ENCODE assay signal across 29 mouse cellular contexts in genomic region chr11:61968875-61969274, GRCm38 (mm10). TPM values are rescaled to one million over a fixed set of nuclear protein-coding genes. Genes with fewer than 3 reads are reported as not detected.
A peak's percentile ranks its signal among the peaks of the same experiment; 100 is the strongest.
DNase-seq lines count a peak whose midpoint lies in the region; ATAC-seq and TF ChIP-seq lines count a peak whose summit lies in the region.
"Had no signal": no experiment of that assay in that cellular context is flagged by ENCODE, and none has a peak within 500 bp of the region (broad histone marks: within the 10 kb centered on the region; RNA-seq: fewer than 3 reads in every experiment).

No protein-coding gene starts in this region.

- peak; percentile 89 for ATAC-seq in erythroid progenitor cell, adult 5-6 weeks (replicated peaks; ENCODE audit: low FRiP score, poor library complexity, severe bottlenecking)
- ATAC-seq in liver, embryonic 14.5 days (ENCODE audit: insufficient read depth), result peak; percentile 87
- ATAC-seq in megakaryocyte-erythroid progenitor cell, adult 5-6 weeks (replicated peaks; ENCODE audit: low FRiP score, low TSS enrichment, poor library complexity, severe bottlenecking), result peak; percentile 69
- ATAC-seq in hindbrain, embryonic 11.5 days (ENCODE audit: low FRiP score), result no peak
- ATAC-seq: activated CD4-positive, CD25-positive, alpha-beta regulatory T cell, adult 4 months; forebrain, embryonic 14.5 days; hindbrain, embryonic 16.5 days had no signal

- H3K9ac ChIP-seq in liver, embryonic 14.5 days (replicated peaks), result peak overlapping the region; percentile 29; the same call in 1 of the 2 replicates
- no peak overlapping the region for H3K9ac ChIP-seq in hindbrain, embryonic 11.5 days (ENCODE audit: low read depth, low read length)
- H3K9ac ChIP-seq: heart, embryonic 13.5 days had no signal

- H3K9me3 ChIP-seq in liver, embryonic 14.5 days (ENCODE audit: control insufficient read depth, low read length), result no peaks in the 10 kb centered on the region
- no peaks in the 10 kb centered on the region for H3K9me3 ChIP-seq in hindbrain, embryonic 11.5 days (ENCODE audit: control insufficient read depth, low read length)
- H3K9me3 ChIP-seq: heart, embryonic 13.5 days; hindbrain, embryonic 10.5 days; megakaryocyte, embryonic 14.5 days had no signal

- H3K4me3 ChIP-seq in liver, embryonic 14.5 days (ENCODE audit: insufficient read depth in 1 of 2, low read depth in 2 of 2, low read length in 2 of 2), result 0 out of 4 replicates have a peak overlapping the region, but pooled peaks of 1 of the 2 experiments have one; percentile 7
- H3K4me3 ChIP-seq in hindbrain, embryonic 11.5 days (ENCODE audit: low read depth, low read length), result no peak overlapping the region
- H3K4me3 ChIP-seq: heart, adult 2 months; heart, embryonic 13.5 days; hindbrain, embryonic 10.5 days; megakaryocyte, embryonic 14.5 days had no signal

- no peaks in the 10 kb centered on the region for H3K27me3 ChIP-seq in liver, embryonic 14.5 days (ENCODE audit: control insufficient read depth, insufficient read depth, low read length)
- H3K27me3 ChIP-seq in hindbrain, embryonic 11.5 days (ENCODE audit: control insufficient read depth, insufficient read depth, low read length), result no peaks in the 10 kb centered on the region

- H3K4me1 ChIP-seq in liver, embryonic 14.5 days (replicated peaks; ENCODE audit: control insufficient read depth in 2 of 2, insufficient read depth in 2 of 2, low read length in 1 of 2), result peaks cover 44 to 46% of the 10 kb centered on the region in 2 experiments
- H3K4me1 ChIP-seq in hindbrain, embryonic 11.5 days (replicated peaks; ENCODE audit: control insufficient read depth, insufficient read depth, low read length), result no peaks in the 10 kb centered on the region

- peak; percentile 57 for DNase-seq in c-Kit-positive CD71-positive TER-119-positive erythroid progenitor cells, embryonic 14.5 days (ENCODE audit: low spot score)
- peak; percentile 54 to 61 (median 55) for DNase-seq in liver, embryonic 14.5 days (ENCODE audit: low read depth in 3 of 3, low spot score in 3 of 3)
- no peak for DNase-seq in layer of hippocampus, adult 11-12 months (ENCODE audit: low spot score)
- DNase-seq in adrenal gland, adult 2 months, result no peak
- DNase-seq in hindbrain, embryonic 11.5 days (ENCODE audit: low spot score), result no peak
- DNase-seq: adrenal gland, adult 8-10 months; B cell, adult 2 months; cerebellum, adult 11 months; cerebellum, adult 9-10 months; gastrocnemius, postnatal 36 days; heart, adult 2 months; heart, postnatal 10 days; kidney, adult 18-20 months; kidney, postnatal 4 days; layer of hippocampus, adult 9-11 months; lung, postnatal 36 days; midbrain, embryonic 14.5 days; right cerebral cortex, postnatal 25 days; thymus, adult 2 months; thymus, postnatal 4 days had no signal

- H3K27ac ChIP-seq in liver, embryonic 14.5 days, result peak overlapping the region; percentile 88
- no peak overlapping the region for H3K27ac ChIP-seq in hindbrain, embryonic 11.5 days (ENCODE audit: low read depth, low read length)
- H3K27ac ChIP-seq: heart, adult 2 months; heart, embryonic 13.5 days; hindbrain, embryonic 10.5 days; kidney, postnatal 0 days had no signal

- TF ChIP-seq CTCF in liver, embryonic 14.5 days (IDR thresholded peaks at IDR 0.05; ENCODE audit: low read depth), result no peak

- 40% methylated on average over 2 of the region's 2 CpGs for WGBS in liver, embryonic 14.5 days (ENCODE audit: insufficient replicate concordance)
- WGBS in hindbrain, embryonic 11.5 days, result 93% methylated on average over 2 of the region's 2 CpGs

- peak overlapping the region; percentile 55 for H3K4me2 ChIP-seq in liver, embryonic 14.5 days (ENCODE audit: low read depth)
- no peak overlapping the region for H3K4me2 ChIP-seq in hindbrain, embryonic 11.5 days (replicated peaks; ENCODE audit: low read depth, low read length)
- H3K4me2 ChIP-seq: heart, embryonic 13.5 days had no signal

- TF ChIP-seq EP300 in liver, embryonic 14.5 days (IDR thresholded peaks at IDR 0.05; ENCODE audit: low read depth), result peak; percentile 82

- peaks cover 6% of the 10 kb centered on the region for H3K36me3 ChIP-seq in liver, embryonic 14.5 days (replicated peaks; ENCODE audit: control insufficient read depth, insufficient read depth, low read depth)
- H3K36me3 ChIP-seq in hindbrain, embryonic 11.5 days (ENCODE audit: control insufficient read depth, insufficient read depth, low read length), result no peaks in the 10 kb centered on the region
- H3K36me3 ChIP-seq: heart, embryonic 13.5 days; hindbrain, embryonic 10.5 days had no signal

RNA-seq across cellular contexts. Expression of gene Specc1, which starts 12.3 kb away (rescaled TPM):
- total RNA-seq in erythroid progenitor cell, adult 5-6 weeks (2015; ENCODE audit: low replicate concordance), result 223 and 243 TPM in 2 replicates
- total RNA-seq in erythroid progenitor cell, adult 5-6 weeks (2017; ENCODE audit: low replicate concordance), result 391 and 459 TPM in 2 replicates
- 23.5 and 26.2 TPM in 2 replicates for polyA plus RNA-seq in liver, embryonic 14.5 days (2012; rRNA removed)
- polyA plus RNA-seq in liver, embryonic 14.5 days (2014; fragmentation: Nextera tagmentation; extraction: Ambion mirVana), result 40.5 and 43.5 TPM in 2 replicates
- 35.8 and 41.4 TPM in 2 replicates for total RNA-seq in megakaryocyte-erythroid progenitor cell, adult 5-6 weeks (2014; fragmentation: Nextera tagmentation)
- 43.9 and 65.4 TPM in 2 replicates for total RNA-seq in megakaryocyte-erythroid progenitor cell, adult 5-6 weeks (2017)
- total RNA-seq in adrenal gland, adult 2 months (2021), result 1 to 10 TPM; 6.7 to 8.4 TPM
- polyA plus RNA-seq in adrenal gland, adult 2 months (2012; rRNA removed), result 1.8 and 3.1 TPM in 2 replicates
- 18.4 and 26.3 TPM in 2 replicates for polyA plus RNA-seq in hindbrain, embryonic 11.5 days (2014; fragmentation: Nextera tagmentation; extraction: Ambion mirVana)

RNA-seq across cellular contexts. Expression of gene Akap10, which starts 38.8 kb away (rescaled TPM):
- total RNA-seq in erythroid progenitor cell, adult 5-6 weeks (2015; ENCODE audit: low replicate concordance), result 16.3 and 20.5 TPM in 2 replicates
- 19.8 and 28.8 TPM in 2 replicates for total RNA-seq in erythroid progenitor cell, adult 5-6 weeks (2017; ENCODE audit: low replicate concordance)
- polyA plus RNA-seq in liver, embryonic 14.5 days (2012; rRNA removed), result 5.4 and 6.5 TPM in 2 replicates
- 5.7 and 6.3 TPM in 2 replicates for polyA plus RNA-seq in liver, embryonic 14.5 days (2014; fragmentation: Nextera tagmentation; extraction: Ambion mirVana)
- total RNA-seq in megakaryocyte-erythroid progenitor cell, adult 5-6 weeks (2014; fragmentation: Nextera tagmentation), result 20.6 and 23.5 TPM in 2 replicates
- total RNA-seq in megakaryocyte-erythroid progenitor cell, adult 5-6 weeks (2017), result 21.6 and 27.2 TPM in 2 replicates
- total RNA-seq in adrenal gland, adult 2 months (2021), result 10 to 100 TPM; 25.9 to 26.5 TPM
- 8.5 and 15.2 TPM in 2 replicates for polyA plus RNA-seq in adrenal gland, adult 2 months (2012; rRNA removed)
- 16.9 and 17.1 TPM in 2 replicates for polyA plus RNA-seq in hindbrain, embryonic 11.5 days (2014; fragmentation: Nextera tagmentation; extraction: Ambion mirVana)

Comparison
In these comparisons a context has a peak if more than half of its experiments do, and no peak if none do; other contexts are left out.
1. DNase-seq: peak in c-Kit-positive CD71-positive TER-119-positive erythroid progenitor cells, embryonic 14.5 days (single experiment) and liver, embryonic 14.5 days (3 of 3); none in layer of hippocampus, adult 11-12 months (single experiment), adrenal gland, adult 2 months (single experiment) and hindbrain, embryonic 11.5 days (single experiment).